ENCODE assay signal across 8 mouse cellular contexts in the genomic region with DNA sequence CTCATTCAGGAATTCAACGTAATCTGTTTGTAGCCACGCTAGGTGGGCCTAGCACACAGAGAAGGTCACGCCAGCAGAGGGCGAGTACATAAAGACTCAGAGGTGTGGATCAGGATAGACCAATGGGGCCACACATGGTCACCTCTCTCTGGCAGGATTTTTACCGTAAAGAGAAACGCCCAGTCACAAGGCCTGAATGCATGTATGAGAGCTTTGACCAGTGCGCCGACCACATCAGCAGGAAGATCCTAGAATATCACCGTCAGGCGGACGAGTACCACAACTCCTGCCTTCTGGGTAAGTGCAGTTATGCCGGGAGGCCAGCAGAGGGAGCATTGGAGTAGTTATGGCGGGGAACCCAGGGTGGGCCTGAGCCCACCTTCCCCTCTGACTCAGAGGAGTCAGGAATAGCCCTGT. TPM values are rescaled to one million over a fixed set of nuclear protein-coding genes. Genes with fewer than 3 reads are reported as not detected.
DNase-seq lines count a peak whose midpoint lies in the region; ATAC-seq lines count a peak whose summit lies in the region.

No protein-coding gene starts in this region.

- H3K4me2 ChIP-seq in heart, embryonic 11.5 days: peak overlapping the region; percentile 42; the same call in 1 of the 2 replicates
- no peak overlapping the region for H3K4me2 ChIP-seq in kidney, embryonic 16.5 days (replicated peaks; ENCODE audit: low read depth, low read length)
- peak overlapping the region; percentile 44 for H3K4me2 ChIP-seq in liver, embryonic 16.5 days (ENCODE audit: low read depth, low read length)
- H3K4me2 ChIP-seq in neural tube, embryonic 11.5 days (ENCODE audit: low read depth): no peak overlapping the region

- no peak for ATAC-seq in heart, embryonic 11.5 days (replicated peaks; ENCODE audit: insufficient number of reproducible peaks, low FRiP score, low TSS enrichment)
- peak; percentile 73; the same call in 1 of the 2 replicates for ATAC-seq in kidney, embryonic 16.5 days (ENCODE audit: low FRiP score, low TSS enrichment)
- no peak for ATAC-seq in liver, embryonic 16.5 days (ENCODE audit: low read depth)
- no peak for ATAC-seq in neural tube, embryonic 11.5 days (ENCODE audit: insufficient read depth, low FRiP score, low TSS enrichment)

- no peaks in the 10 kb centered on the region for H3K9me3 ChIP-seq in heart, embryonic 11.5 days (replicated peaks; ENCODE audit: control insufficient read depth, low read length)
- no peaks in the 10 kb centered on the region for H3K9me3 ChIP-seq in kidney, embryonic 16.5 days (ENCODE audit: low read length)
- no peaks in the 10 kb centered on the region for H3K9me3 ChIP-seq in liver, embryonic 16.5 days (replicated peaks; ENCODE audit: control insufficient read depth, low read length)
- no peaks in the 10 kb centered on the region for H3K9me3 ChIP-seq in neural tube, embryonic 11.5 days (ENCODE audit: control insufficient read depth, low read length)

- H3K36me3 ChIP-seq in heart, embryonic 11.5 days (ENCODE audit: control insufficient read depth, insufficient read depth, low read length): no peaks in the 10 kb centered on the region
- no peaks in the 10 kb centered on the region for H3K36me3 ChIP-seq in kidney, embryonic 16.5 days (ENCODE audit: insufficient read depth, low read length)
- H3K36me3 ChIP-seq in liver, embryonic 16.5 days (ENCODE audit: control insufficient read depth, insufficient read depth): no peaks in the 10 kb centered on the region
- H3K36me3 ChIP-seq in neural tube, embryonic 11.5 days (ENCODE audit: control insufficient read depth, insufficient read depth, low read length): no peaks in the 10 kb centered on the region

- WGBS in heart, embryonic 11.5 days (ENCODE audit: insufficient replicate concordance): 23% methylated on average over 13 of the region's 13 CpGs
- WGBS in kidney, embryonic 16.5 days: 31% methylated on average over 13 of the region's 13 CpGs
- WGBS in liver, embryonic 16.5 days (ENCODE audit: insufficient replicate concordance): 13% methylated on average over 13 of the region's 13 CpGs
- 33% methylated on average over 13 of the region's 13 CpGs for WGBS in neural tube, embryonic 11.5 days

- no peak overlapping the region for H3K27ac ChIP-seq in heart, embryonic 11.5 days (ENCODE audit: low read depth, low read length)
- H3K27ac ChIP-seq in kidney, embryonic 16.5 days (ENCODE audit: low read length): no peak overlapping the region
- H3K27ac ChIP-seq in liver, embryonic 16.5 days (ENCODE audit: low read length): no peak overlapping the region
- H3K27ac ChIP-seq in neural tube, embryonic 11.5 days (ENCODE audit: low read depth, low read length): no peak overlapping the region

- no peak overlapping the region for H3K9ac ChIP-seq in heart, embryonic 11.5 days (ENCODE audit: low read depth, low read length)
- no peak overlapping the region for H3K9ac ChIP-seq in kidney, embryonic 16.5 days (replicated peaks; ENCODE audit: low read length)
- H3K9ac ChIP-seq in liver, embryonic 16.5 days (ENCODE audit: low read depth, low read length): no peak overlapping the region
- H3K9ac ChIP-seq in neural tube, embryonic 11.5 days (ENCODE audit: low read length): no peak overlapping the region

- no peaks in the 10 kb centered on the region for H3K27me3 ChIP-seq in heart, embryonic 11.5 days (ENCODE audit: control insufficient read depth, insufficient read depth, low read length)
- no peaks in the 10 kb centered on the region for H3K27me3 ChIP-seq in kidney, embryonic 16.5 days (ENCODE audit: insufficient read depth, low read length)
- no peaks in the 10 kb centered on the region for H3K27me3 ChIP-seq in liver, embryonic 16.5 days (ENCODE audit: control insufficient read depth, insufficient read depth, low read depth, low read length)
- H3K27me3 ChIP-seq in neural tube, embryonic 11.5 days (ENCODE audit: control insufficient read depth, insufficient read depth, low read length): no peaks in the 10 kb centered on the region

- H3K4me3 ChIP-seq in heart, embryonic 11.5 days (ENCODE audit: low read depth, low read length): no peak overlapping the region
- no peak overlapping the region for H3K4me3 ChIP-seq in kidney, embryonic 16.5 days (ENCODE audit: low read length)
- H3K4me3 ChIP-seq in liver, embryonic 16.5 days (ENCODE audit: low read depth, low read length): no peak overlapping the region
- no peak overlapping the region for H3K4me3 ChIP-seq in neural tube, embryonic 11.5 days (ENCODE audit: low read depth, low read length)

- no peaks in the 10 kb centered on the region for H3K4me1 ChIP-seq in heart, embryonic 11.5 days (ENCODE audit: control insufficient read depth, insufficient read depth, low read length)
- H3K4me1 ChIP-seq in kidney, embryonic 16.5 days (ENCODE audit: insufficient read depth, low read length): no peaks in the 10 kb centered on the region
- H3K4me1 ChIP-seq in liver, embryonic 16.5 days (ENCODE audit: control insufficient read depth, low read depth, low read length): no peaks in the 10 kb centered on the region
- no peaks in the 10 kb centered on the region for H3K4me1 ChIP-seq in neural tube, embryonic 11.5 days (ENCODE audit: control insufficient read depth, insufficient read depth, low read length)

- peak; percentile 49 for DNase-seq in CD4-positive, CD25-positive, alpha-beta regulatory T cell, adult 2 months (ENCODE audit: low read depth, low spot score)
- peak; percentile 10 for DNase-seq in T-cell, adult 2 months (ENCODE audit: low spot score)
- DNase-seq in embryo, embryonic 11.5 days (ENCODE audit: low read depth, low spot score): peak; percentile 44
- DNase-seq in neural tube, embryonic 11.5 days (ENCODE audit: low spot score): peak; percentile 69
- DNase-seq in urinary bladder, postnatal 36 days (ENCODE audit: low spot score in 2 of 2): peak; percentile 34 to 36

RNA-seq across cellular contexts. Expression of a gene that starts 23.5 kb away (rescaled TPM):
- polyA plus RNA-seq in heart, embryonic 11.5 days (2014; fragmentation: Nextera tagmentation; extraction: Ambion mirVana): 19.1 and 19.2 TPM in 2 replicates
- polyA plus RNA-seq in kidney, embryonic 16.5 days (2015; fragmentation: Nextera tagmentation; extraction: Ambion mirVana): 20.1 and 20.5 TPM in 2 replicates
- polyA plus RNA-seq in liver, embryonic 16.5 days (2015; fragmentation: Nextera tagmentation; extraction: Ambion mirVana): 11.9 and 12.1 TPM in 2 replicates
- 16.7 and 18.6 TPM in 2 replicates for polyA plus RNA-seq in neural tube, embryonic 11.5 days (2014; fragmentation: Nextera tagmentation; extraction: Ambion mirVana)

RNA-seq across cellular contexts. Expression of a gene that starts 51.5 kb away (rescaled TPM):
- polyA plus RNA-seq in heart, embryonic 11.5 days (2014; fragmentation: Nextera tagmentation; extraction: Ambion mirVana): 0.07 and 0.21 TPM in 2 replicates
- polyA plus RNA-seq in kidney, embryonic 16.5 days (2015; fragmentation: Nextera tagmentation; extraction: Ambion mirVana): 0.79 and 0.86 TPM in 2 replicates
- polyA plus RNA-seq in liver, embryonic 16.5 days (2015; fragmentation: Nextera tagmentation; extraction: Ambion mirVana): 0.07 and 0.08 TPM in 2 replicates
- 0.05 TPM in 1 of 2 replicates, not detected in the other for polyA plus RNA-seq in neural tube, embryonic 11.5 days (2014; fragmentation: Nextera tagmentation; extraction: Ambion mirVana)

Comparison
In these comparisons a context has a peak if more than half of its experiments do, and no peak if none do; other contexts are left out.
1. DNase-seq: peak in every context shown above with its lines; median percentile 69 in neural tube, embryonic 11.5 days; 49 in CD4-positive, CD25-positive, alpha-beta regulatory T cell, adult 2 months; 44 in embryo, embryonic 11.5 days; 35 in urinary bladder, postnatal 36 days; 10 in T-cell, adult 2 months.
2. H3K4me2 ChIP-seq: peak in heart, embryonic 11.5 days (single experiment) and liver, embryonic 16.5 days (single experiment); none in kidney, embryonic 16.5 days (single experiment) and neural tube, embryonic 11.5 days (single experiment).